Mouse (Mus musculus) hindlimb bud, embryonic 11.5 days (tissue): ENCODE data around the gene Palld.
A peak's percentile ranks its signal among the peaks of the same experiment; 100 is the strongest.

Experiments
- DNase-seq: peaks from one replicate; pipeline ENCODE4 v3.0.0-alpha.2; 2012; ENCODE audit warnings: low read depth, low spot score; ENCODE audit errors: extremely low spot score

Palld gene

DNA sequence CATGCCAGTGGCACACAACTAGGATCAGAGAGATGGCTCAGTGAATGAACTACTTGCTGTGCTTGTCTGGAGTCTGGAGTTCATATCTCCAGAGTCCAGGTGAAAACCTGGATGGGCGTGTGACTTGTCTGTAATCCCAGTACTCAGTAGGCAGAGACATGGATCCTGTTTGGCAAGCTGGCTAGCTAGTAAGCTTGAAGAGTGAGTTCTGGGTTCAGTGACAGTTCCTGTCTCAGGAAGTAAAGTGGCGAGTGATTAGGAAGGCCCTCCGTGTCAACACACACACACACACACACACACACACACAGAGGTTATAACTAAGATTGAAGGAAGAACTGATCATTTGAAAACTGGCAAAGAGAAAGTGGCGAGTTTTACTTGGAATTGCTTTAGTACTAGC, 264.8 kb downstream of the Palld start:
- no peak for DNase-seq

DNA sequence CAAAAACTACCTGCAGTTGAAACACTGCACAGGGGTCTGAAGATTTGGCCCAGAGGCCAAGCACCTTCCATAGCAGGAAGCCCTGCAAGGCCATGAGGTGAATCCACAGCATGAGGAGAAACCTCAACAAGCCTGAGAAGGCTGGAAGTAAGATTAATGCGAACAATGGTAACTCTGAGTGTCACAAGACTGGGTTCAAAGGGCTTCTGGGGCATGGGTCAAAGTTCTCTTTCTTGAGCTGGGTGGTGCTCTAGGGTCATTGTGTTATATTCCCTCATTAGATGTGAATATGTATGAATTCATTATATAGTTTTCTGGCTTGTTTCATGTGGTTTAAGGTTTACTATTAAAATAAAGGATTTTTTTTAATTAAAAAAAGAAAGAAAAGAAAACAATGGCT, 267.7 kb downstream of the Palld start:
- DNase-seq, result no peak

DNA sequence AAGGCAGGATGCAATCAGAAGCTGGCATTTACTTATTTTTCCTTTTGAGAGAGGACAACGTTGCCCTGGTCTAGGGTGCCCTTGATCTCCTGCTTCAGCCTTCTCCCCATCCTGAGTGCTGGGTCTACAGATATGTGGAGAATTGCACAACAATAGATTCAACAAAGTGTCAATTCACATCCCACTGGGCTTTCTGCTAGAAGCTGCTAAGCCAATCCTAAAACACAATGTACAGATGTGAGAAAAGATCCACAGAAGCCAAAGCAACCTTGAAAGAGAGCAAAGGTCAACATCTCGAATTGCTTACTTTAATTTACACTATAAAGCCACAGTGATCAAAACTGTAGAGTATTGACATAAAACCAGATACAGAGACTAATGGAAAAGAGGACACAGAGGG, 270.2 kb downstream of the Palld start:
- DNase-seq, result no peak

GRCm38 (mm10) chr8:61629631-61629968, 272.9 kb downstream of the Palld start:
- no peak for DNase-seq

DNA sequence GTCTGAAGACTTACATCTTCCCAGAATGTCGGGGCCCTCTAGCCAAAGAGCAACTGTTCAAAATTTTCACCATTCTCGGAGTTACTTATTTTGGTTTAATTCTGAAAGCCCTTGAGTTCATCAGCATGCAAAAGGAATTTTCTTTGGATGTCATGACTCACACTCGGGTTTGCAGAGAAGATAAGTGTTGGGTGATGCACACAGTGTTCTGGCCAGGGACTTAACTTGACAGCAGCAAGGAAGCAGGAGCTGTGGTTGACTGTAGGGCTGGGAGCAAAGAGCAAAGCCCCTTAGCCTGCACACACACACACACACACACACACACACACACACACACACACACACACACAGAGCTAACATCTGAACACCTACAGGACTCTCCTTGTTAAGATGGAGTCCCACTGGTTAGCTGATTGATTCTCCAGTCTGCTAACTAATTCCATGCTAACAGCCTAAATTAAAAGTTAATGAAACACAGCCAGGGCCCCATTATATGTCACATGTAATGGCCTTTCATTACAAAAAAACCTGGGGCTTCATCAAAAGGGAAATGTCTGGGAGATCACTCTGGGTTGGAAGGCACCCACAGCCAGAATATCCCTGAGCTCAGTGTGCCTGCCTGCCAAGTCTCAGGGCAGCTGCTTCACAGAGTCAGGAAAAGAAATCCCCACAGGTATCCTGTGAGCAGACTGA, 273.4 kb downstream of the Palld start:
- DNase-seq, result no peak

GRCm38 (mm10) chr8:61626246-61626952, 276.1 kb downstream of the Palld start:
- DNase-seq, result no peak

DNA sequence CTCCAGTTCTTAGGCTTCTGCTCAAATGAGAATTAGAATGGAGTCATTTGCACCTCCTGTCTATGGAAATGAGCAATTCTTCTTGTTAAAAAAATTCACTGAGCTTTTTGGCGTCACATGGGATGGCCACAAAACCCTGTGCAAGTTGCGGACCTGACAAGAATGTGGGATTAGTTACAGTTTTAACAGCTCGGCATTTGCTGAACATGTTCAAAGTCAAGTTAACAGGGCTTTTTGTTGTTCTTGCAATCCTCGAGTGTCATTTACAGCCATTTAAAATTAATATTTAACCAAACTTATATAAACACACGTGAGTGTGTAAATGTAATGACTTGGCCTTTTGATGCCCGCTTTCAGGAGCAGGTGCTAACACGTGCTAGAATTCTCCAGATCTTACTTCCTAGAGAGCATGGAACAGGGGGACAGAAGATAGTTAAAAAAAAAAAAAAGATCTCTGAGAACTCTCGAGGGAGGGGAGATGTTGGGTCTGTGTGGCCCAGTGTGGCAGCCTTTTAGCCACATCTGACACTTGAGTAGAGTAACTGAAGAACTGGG, 276.8 kb downstream of the Palld start:
- DNase-seq, result no peak

DNA sequence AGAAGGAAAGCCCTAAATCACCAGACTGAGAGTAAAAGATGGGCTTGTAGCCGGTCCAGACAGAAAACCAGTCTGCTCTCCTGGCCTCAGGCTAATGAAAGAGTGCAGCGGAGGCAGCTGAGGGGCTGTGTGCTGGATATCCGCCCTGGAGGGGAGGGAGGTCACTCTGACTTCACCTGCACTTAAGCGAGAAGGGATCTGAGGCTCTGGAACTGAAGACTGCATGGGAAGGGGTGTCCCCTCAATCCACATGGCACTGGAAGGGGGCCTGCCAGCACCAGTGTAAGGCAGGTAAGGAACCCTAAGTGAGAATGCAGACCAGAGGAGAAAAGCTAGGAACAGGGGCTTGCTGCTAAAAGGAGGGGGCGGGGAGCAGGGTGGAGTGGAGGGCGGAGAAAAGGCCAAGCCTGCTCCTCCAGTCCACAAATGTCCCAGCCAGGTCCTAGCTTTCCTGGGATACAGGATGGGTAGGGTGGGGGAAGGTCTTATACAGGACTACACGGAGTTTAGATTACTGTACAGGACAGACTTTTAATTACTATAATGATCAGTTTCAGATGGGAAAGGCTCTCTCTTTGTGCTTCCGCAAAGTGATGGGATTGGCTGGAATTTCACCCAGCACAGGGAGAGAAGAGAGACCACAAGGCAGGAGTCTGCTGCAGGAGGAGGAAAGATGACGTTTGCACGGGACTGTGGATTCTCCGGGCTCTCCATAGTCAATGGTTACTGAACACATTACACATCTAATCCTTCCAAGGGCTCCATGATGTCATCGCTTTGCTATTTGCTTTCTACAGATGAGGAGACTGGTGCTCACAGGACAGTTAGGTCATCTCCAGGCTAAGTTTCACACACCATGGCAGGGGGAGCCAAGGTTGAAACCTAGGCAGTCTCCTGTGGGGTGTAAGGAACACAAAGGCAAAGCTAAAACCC, 278.7 kb downstream of the Palld start:
- DNase-seq, result no peak

DNA sequence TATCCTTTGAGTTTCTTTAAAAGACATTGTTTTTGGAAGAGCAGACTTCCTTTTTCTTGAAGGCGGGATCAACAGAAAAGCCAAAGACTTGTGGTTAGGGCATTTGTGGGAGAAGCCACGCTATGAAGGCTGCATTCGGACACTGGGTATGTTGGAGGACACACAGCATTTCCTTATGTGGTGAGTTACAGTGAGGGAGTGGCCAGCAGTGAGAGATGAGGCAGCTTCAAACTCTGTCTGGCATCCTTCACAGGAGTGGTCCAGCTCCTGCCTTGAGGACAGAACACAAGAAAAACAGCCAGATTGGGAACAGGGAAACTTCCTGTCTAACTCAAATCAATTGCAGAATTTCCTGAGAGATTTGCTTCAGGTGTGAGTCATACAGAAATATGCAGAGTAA, 281.2 kb downstream of the Palld start:
- no peak for DNase-seq

DNA sequence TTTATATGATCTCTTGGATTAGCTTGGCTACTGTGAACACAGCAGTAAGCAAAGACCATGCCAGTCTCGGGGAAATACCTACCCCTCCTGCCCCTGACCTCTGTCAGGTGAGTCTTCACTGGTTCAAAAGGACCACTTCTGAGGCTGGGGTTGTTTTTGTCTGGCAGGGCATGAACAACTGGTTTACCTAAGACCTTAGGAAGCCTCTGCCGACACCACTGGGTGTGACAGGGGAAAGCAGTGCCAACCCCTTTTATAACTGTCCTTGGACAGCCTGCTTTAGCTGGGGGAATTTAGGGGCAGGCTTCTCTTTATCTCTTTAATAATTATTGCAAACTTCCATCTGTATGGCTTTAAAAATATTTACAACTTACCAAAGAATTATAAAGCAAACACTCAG, 284.8 kb downstream of the Palld start:
- no peak for DNase-seq

DNA sequence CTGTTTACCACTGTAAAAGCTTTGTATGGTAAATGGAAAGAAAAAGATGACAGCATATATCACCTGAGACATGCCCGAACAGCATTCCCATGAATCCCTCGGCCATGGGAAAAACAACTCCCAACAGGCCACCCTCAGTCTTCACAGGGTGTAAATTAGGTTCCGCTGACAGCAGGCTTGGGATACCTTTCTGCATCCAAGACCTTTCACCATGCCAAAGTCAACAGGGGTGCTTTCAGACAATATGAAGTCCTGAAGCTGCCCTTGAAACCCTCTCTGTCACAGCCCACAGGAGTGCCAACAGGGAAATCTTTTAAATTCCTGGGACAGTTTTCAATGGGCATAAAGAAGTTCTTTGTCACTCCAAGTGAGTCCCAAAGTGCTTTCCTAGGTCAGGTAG, 285.4 kb downstream of the Palld start:
- DNase-seq, result no peak

DNA sequence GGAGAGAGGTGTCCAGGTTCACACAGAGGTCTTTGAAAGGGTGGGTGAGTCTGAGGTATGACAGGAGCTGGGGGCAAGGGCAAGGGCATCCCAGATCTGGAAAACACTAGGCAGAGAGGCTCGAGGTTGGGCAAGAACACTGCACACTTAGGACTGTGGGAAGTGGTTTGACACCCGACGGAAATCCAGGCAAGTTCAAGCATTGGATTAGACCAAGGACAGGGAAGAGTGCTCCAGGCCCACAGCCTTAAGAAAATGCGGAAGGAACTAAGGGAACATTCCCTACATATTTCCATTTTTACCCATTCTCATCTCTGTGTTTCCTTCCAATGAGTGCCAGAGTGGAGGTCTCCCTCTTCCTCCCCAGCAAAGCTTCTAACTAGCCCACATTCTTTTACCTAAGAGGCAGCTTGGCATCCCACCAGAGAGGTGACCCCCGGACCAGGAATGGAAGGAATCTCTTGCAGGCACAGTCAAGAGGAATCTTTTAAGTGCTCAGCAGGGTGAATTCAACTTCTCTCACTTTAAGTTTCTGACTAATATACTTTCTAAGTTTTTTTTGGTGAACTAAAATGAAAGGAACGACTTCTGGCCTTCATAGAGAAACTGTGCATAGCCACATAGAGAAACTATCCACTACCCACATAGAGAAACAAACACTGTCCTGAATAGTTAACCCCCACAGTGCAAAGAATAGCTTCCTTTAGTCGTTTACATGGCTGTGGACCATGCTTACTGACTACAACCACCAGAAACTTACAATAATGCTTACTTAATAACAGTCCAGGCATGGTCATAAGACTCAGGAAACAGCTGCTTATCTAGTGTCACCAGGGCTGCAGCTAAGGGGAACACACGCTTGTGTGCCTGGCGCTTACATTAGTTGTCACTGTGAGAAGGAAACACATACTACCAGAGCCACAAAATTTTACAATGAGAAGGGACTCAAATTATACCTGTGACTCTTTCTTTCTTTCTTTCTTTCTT, 286.5 kb downstream of the Palld start:
- no peak for DNase-seq

GRCm38 (mm10) chr8:61611741-61612140, 290.7 kb downstream of the Palld start:
- no peak for DNase-seq

DNA sequence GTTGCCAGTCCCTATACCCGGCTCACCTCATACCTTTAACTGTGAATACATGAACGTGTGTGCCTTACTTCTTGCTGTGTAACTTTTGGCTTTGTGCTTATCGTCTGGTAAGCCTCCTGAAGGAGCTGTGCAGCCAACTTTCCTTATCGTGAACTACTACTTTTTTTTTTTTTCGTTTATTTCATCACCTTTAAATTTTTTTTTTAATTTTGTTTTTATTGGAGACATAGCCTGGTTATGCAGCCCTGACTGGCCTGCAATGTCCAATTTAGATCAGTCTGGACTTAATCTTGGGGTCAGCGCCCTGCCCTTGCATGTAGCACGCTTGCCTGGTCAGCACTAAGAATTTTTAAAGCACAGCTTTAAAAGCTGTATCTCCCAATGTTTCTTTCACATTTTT, 291.4 kb downstream of the Palld start:
- no peak for DNase-seq

DNA sequence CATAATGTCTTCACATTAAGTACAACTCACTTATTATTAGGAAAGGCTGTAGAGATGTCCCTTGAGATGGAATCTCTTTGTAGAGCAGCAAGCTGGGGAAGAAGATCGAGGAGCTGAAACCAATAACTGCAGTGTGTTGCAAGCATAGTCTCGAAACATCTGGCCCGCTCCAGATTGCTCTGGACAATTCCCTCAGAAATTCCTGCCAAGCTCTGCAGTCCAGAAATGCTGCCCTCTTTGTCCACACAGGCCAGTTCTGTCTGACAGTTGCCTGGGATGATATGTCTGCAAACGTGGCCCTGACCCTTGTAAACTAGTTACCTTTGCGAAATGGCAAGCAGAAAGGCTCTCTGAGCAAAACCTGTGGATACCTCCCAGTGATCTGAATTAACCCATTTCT, 291.9 kb downstream of the Palld start:
- no peak for DNase-seq

DNA sequence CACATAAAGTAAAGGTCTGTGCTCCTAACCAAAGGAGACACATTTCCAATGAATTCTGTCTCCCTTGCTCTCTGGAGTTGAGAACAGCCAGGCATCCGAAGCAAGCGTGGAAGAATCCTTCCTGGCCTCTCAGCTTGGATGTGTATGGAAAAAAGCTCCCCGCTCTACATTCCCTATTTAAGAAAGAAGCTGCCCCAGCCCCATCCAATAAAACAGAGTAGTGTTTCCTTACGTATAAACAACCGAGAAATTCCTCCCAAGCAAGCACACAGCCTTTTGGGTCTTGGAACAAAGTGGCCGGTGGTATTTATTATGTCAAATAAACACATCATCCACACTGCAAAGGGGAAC, 295.1 kb downstream of the Palld start:
- DNase-seq, result no peak

- peak; percentile 62 for DNase-seq
Observed at GRCm38 (mm10) chr8:61606795-61607462, 295.6 kb downstream of the Palld start.

DNA sequence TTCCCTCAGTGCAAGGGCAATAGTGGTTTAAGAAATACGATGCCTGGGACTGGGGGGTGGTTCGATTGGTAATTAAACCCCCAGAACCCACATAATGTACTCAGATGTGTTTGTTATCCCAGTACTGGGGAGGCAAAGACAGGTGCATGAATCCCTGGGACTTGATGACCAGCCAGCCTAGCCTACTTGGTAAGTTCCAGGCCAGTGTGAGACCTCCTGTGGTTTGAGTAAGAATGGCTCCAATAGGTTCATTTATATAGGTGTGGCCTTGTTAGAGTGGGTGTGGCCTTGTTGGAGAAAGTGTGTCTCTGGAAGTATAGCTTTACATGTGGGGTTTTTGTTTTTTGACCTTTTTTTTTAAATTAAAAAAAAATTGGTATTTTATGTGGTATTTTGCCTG, 297.6 kb downstream of the Palld start:
- DNase-seq, result no peak

GRCm38 (mm10) chr8:61596889-61597288, 305.6 kb downstream of the Palld start:
- no peak for DNase-seq

GRCm38 (mm10) chr8:61591446-61591845, 311.0 kb downstream of the Palld start:
- no peak for DNase-seq
